Mouse (Mus musculus) lung, adult 2 months (tissue): Measurements from ENCODE around the gene Lat2.

Source experiments
- CTCF ChIP-seq: fragments of 200-500 bp; IDR thresholded peaks from 2 replicates; pipeline ENCODE4 v1.5.1; 2011; ENCODE audit warnings: mild to moderate bottlenecking, low read length, control low read depth; ENCODE audit not compliant: insufficient read depth
- POLR2A ChIP-seq: fragments of 200-500 bp; IDR thresholded peaks from 2 replicates; pipeline ENCODE4 v1.6.1; 2011; ENCODE audit warnings: low read depth, mild to moderate bottlenecking, control low read depth, low read length, borderline replicate concordance; ENCODE audit errors: extremely low read depth

DNA sequence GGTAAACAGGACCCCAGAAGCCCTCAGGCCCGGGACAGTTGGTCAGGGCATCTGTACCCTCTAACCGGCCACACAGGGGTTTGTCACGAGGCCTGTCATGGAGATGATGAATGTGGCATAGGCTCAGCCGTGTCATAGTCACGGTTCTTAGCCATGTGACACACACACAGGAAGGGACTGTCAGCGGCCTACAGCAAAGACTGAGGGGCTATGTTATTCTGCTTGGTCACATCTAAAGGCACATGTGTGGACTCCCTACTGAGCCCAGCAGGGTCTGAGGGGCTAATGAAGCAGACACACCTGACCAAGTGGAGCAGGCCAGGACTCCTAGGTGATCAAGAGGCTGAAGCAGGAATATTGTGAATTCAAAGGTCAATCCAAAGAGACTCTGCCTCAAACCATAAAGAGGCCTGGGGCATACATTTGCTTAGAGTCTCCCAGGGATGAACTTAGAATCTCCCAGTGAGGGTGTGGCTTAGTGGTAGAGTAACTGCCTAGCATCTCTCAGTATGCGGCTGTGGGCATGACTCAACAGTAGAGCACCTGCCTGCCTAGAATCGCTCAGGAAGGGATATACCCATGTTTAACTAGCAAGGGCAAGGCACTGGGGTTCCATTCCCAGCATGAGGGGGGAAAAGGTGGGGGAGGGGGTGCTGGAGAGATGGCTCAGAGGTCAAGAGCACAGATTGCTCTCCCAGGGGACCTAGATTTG, 2.9 kb downstream of the Lat2 start:
- TF ChIP-seq CTCF (no peak), POLR2A (no peak)
